Mouse (Mus musculus) limb, embryonic 13.5 days (tissue): ENCODE data around the gene Olfr583. TPM values are rescaled to one million over a fixed set of nuclear protein-coding genes. Genes with fewer than 3 reads are reported as not detected.

ENCODE experiments used
- ATAC-seq: fragments of 200-750 bp; cut with Nextera tagmentation; 2 replicates; pipeline ENCODE4 v1.8.0; 2017; ENCODE audit warnings: low read depth, moderate number of reproducible peaks, moderate TSS enrichment; ENCODE audit not compliant: low FRiP score
- H3K27ac ChIP-seq: fragments of 300-500 bp; sonication (generic); 2 replicates; pipeline ENCODE4 v1.5.1; 2015; ENCODE audit warnings: inconsistent platforms, mild to moderate bottlenecking, moderate library complexity
- H3K27me3 ChIP-seq: fragments of 300-500 bp; sonication (generic); 2 replicates; pipeline ENCODE4 v1.6.1; 2015; ENCODE audit warnings: mild to moderate bottlenecking, inconsistent platforms
- H3K36me3 ChIP-seq: fragments of 300-500 bp; sonication (generic); 2 replicates; pipeline ENCODE4 v1.6.1; 2015; ENCODE audit warnings: inconsistent platforms, mild to moderate bottlenecking, moderate library complexity
- H3K4me1 ChIP-seq: fragments of 300-500 bp; sonication (generic); 2 replicates; pipeline ENCODE4 v1.6.1; 2015; ENCODE audit warnings: inconsistent platforms
- H3K4me2 ChIP-seq: fragments of 300-500 bp; sonication (generic); replicated peaks from 2 replicates; pipeline ENCODE4 v1.6.1; 2015; ENCODE audit warnings: inconsistent platforms, mild to moderate bottlenecking, moderate library complexity
- H3K4me3 ChIP-seq: fragments of 300-500 bp; sonication (generic); 2 replicates; pipeline ENCODE4 v1.5.1; 2015; ENCODE audit warnings: moderate library complexity, mild to moderate bottlenecking, inconsistent platforms
- H3K9ac ChIP-seq: fragments of 300-500 bp; sonication (generic); 2 replicates; pipeline ENCODE4 v1.6.1; 2015; ENCODE audit warnings: mild to moderate bottlenecking, inconsistent platforms
- H3K9me3 ChIP-seq: fragments of 300-500 bp; sonication (generic); 2 replicates; pipeline ENCODE4 v1.6.1; 2016; ENCODE audit warnings: inconsistent platforms
- WGBS: fragments of 180-500 bp; shearing (Covaris S2); methylation state at CpG from one replicate; pipeline ENCODE4 v1.1.7; 2015; 5-methylcytosine and 5-hydroxymethylcytosine counted together
- polyA plus RNA-seq: library from polyadenylated mRNA; unstranded; fragments of >200 nt; fragmentation: Nextera tagmentation; extraction: Ambion mirVana; gene quantifications from 2 replicates; pipeline ENCODE4 v1.2.1, GENCODE M21; 2015

Olfr583 gene
- not detected in 2 replicates for polyA plus RNA-seq

- no peaks in the 10 kb centered on the region for H3K27me3 ChIP-seq
- no peak within 1 kb of the TSS for H3K4me2 ChIP-seq
- no peak within 1 kb of the TSS for H3K9ac ChIP-seq
- no peak within 1 kb of the TSS for H3K27ac ChIP-seq
- H3K4me3 ChIP-seq = no peak within 1 kb of the TSS
- H3K36me3 ChIP-seq = no peaks in the 10 kb centered on the region
- 87% methylated on average over 1 of the region's 1 CpGs for WGBS
- ATAC-seq = no peak
- H3K4me1 ChIP-seq = no peaks in the 10 kb centered on the region
- H3K9me3 ChIP-seq = no peaks in the 10 kb centered on the region
These were observed at the start of gene Olfr583 for GRCm38 (mm10) chr7:103051000-103051399. TSS of gene Olfr583 (plus strand) at chr7:103051300.

DNA sequence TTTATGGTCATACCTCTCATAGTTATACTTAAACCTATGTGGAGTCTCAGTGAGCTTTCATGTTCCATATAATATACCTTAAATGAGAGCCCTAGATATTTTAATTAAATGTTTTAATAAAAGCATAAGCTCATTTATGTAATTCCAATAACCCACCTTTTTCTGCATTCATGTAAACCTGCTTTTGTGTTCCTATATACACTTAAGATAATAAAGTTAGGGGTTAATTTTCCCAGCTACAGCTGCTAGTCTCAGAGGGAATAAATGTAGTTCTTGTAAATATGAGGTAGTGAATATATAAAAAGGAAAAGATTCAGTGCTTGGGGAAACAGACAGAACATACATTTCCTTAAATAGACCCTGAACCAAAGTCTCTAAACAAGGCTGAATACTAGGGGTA, 13.4 kb upstream of the Olfr583 start, which contains the start of gene Olfr582:
Olfr582 (plus strand) TSS at position 301 of the 400 bp plus-strand sequence.
- Histone ChIP-seq H3K4me1 (no peaks in the 10 kb centered on the region), H3K9me3 (no peaks in the 10 kb centered on the region), H3K36me3 (no peaks in the 10 kb centered on the region), H3K4me3 (no peak within 1 kb of the TSS), H3K4me2 (no peak within 1 kb of the TSS), H3K27ac (no peak within 1 kb of the TSS), H3K9ac (no peak within 1 kb of the TSS), H3K27me3 (no peaks in the 10 kb centered on the region)
- ATAC-seq = no peak

DNA sequence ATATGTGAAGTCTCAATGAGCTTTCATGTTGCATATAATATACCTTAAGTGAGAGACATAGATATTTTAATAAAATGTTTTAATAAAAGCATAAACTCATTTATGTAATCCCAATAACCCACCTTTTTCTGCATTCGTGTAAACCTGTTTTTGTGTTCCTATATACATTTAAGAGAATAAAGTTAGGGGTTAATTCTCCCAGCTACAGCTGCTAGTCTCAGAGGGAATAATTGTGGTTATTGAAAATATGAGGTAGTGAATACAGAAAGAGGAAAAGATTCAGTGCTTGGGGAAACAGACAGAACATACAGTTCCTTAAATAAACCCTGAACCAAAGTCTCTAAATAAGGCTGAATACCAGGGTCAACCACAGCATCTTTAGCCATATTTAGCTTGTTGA, 30.5 kb downstream of the Olfr583 start, which contains the start of gene Olfr584:
Olfr584 (plus strand) TSS at position 301 of the 400 bp plus-strand sequence.
- peaks cover 19% of the 10 kb centered on the region for H3K9me3 ChIP-seq
- no peak for ATAC-seq
- H3K9ac ChIP-seq = no peak within 1 kb of the TSS
- no peak within 1 kb of the TSS for H3K4me3 ChIP-seq
- H3K36me3 ChIP-seq = no peaks in the 10 kb centered on the region
- no peaks in the 10 kb centered on the region for H3K4me1 ChIP-seq
- no peaks in the 10 kb centered on the region for H3K27me3 ChIP-seq
- H3K27ac ChIP-seq = no peak within 1 kb of the TSS
- H3K4me2 ChIP-seq = no peak within 1 kb of the TSS
- 71% methylated on average over 1 of the region's 1 CpGs for WGBS

DNA sequence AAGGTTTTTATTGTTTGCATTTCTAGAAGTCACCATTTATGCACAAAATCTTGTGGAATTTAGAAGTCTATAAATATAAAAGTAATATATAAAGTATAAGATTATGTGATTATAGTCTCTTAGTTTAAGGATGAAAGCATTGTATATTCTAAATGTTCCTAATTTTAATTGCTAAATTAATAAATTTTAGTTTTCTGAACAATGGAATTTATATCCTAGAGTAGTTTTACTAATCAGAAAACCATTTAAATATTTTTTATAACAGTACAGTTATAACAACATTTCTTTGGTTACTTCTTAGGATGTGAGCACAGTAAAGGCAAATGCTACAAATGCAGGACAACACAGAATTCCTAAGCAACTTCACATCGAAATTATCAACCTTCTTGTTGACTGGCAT, 46.3 kb downstream of the Olfr583 start, which contains the start of gene Olfr585:
Olfr585 (plus strand) TSS at position 301 of the 400 bp plus-strand sequence.
- no peak within 1 kb of the TSS for H3K4me3 ChIP-seq
- no peak within 1 kb of the TSS for H3K27ac ChIP-seq
- no peaks in the 10 kb centered on the region for H3K9me3 ChIP-seq
- H3K9ac ChIP-seq = no peak within 1 kb of the TSS
- H3K36me3 ChIP-seq = no peaks in the 10 kb centered on the region
- no peak for ATAC-seq
- no peaks in the 10 kb centered on the region for H3K4me1 ChIP-seq
- H3K4me2 ChIP-seq = no peak within 1 kb of the TSS
- WGBS = 85% methylated on average over 1 of the region's 1 CpGs
- H3K27me3 ChIP-seq = no peaks in the 10 kb centered on the region

Other genes with a start within 250 kb of the Olfr583 start
- not detected in 2 replicates for gene Olfr564, start 247.8 kb upstream of the Olfr583 start, polyA plus RNA-seq
- gene Olfr566, start 192.5 kb upstream of the Olfr583 start, polyA plus RNA-seq = not detected in 2 replicates
- gene Olfr568, start 174.2 kb upstream of the Olfr583 start, polyA plus RNA-seq = not detected in 2 replicates
- gene Olfr569, start 160.4 kb upstream of the Olfr583 start, polyA plus RNA-seq = not detected in 2 replicates
- not detected in 2 replicates for gene Olfr570, start 156.7 kb upstream of the Olfr583 start, polyA plus RNA-seq
- not detected in 2 replicates for gene Olfr571, start 133.8 kb upstream of the Olfr583 start, polyA plus RNA-seq
- not detected in 2 replicates for gene Olfr572, start 126.9 kb upstream of the Olfr583 start, polyA plus RNA-seq
- gene Olfr573-ps1, start 108.7 kb upstream of the Olfr583 start, polyA plus RNA-seq = not detected in 2 replicates
- not detected in 2 replicates for gene Olfr574, start 102.8 kb upstream of the Olfr583 start, polyA plus RNA-seq
- gene Olfr575, start 92.5 kb upstream of the Olfr583 start, polyA plus RNA-seq = not detected in 2 replicates
- not detected in 2 replicates for gene Olfr576, start 88.6 kb upstream of the Olfr583 start, polyA plus RNA-seq
- not detected in 2 replicates for gene Olfr577, start 75.4 kb upstream of the Olfr583 start, polyA plus RNA-seq
- not detected in 2 replicates for gene Olfr578, start 62.0 kb upstream of the Olfr583 start, polyA plus RNA-seq
- not detected in 2 replicates for gene Olfr582, start 13.3 kb upstream of the Olfr583 start, polyA plus RNA-seq
- gene Olfr584, start 30.6 kb downstream of the Olfr583 start, polyA plus RNA-seq = not detected in 2 replicates
- gene Olfr585, start 46.4 kb downstream of the Olfr583 start, polyA plus RNA-seq = not detected in 2 replicates
- gene Olfr586, start 74.3 kb downstream of the Olfr583 start, polyA plus RNA-seq = not detected in 2 replicates
- gene Olfr588-ps1, start 89.6 kb downstream of the Olfr583 start, polyA plus RNA-seq = not detected in 2 replicates
- gene Olfr589, start 105.1 kb downstream of the Olfr583 start, polyA plus RNA-seq = not detected in 2 replicates
- not detected in 2 replicates for gene Olfr591, start 127.0 kb downstream of the Olfr583 start, polyA plus RNA-seq
- gene Olfr592, start 133.5 kb downstream of the Olfr583 start, polyA plus RNA-seq = not detected in 2 replicates
- gene Olfr593, start 160.6 kb downstream of the Olfr583 start, polyA plus RNA-seq = not detected in 2 replicates
- gene Olfr594, start 165.7 kb downstream of the Olfr583 start, polyA plus RNA-seq = not detected in 2 replicates
- not detected in 2 replicates for gene Usp17ld, start 201.2 kb downstream of the Olfr583 start, polyA plus RNA-seq